8 mouse cellular contexts compared by ENCODE assay signal in the genomic region with DNA sequence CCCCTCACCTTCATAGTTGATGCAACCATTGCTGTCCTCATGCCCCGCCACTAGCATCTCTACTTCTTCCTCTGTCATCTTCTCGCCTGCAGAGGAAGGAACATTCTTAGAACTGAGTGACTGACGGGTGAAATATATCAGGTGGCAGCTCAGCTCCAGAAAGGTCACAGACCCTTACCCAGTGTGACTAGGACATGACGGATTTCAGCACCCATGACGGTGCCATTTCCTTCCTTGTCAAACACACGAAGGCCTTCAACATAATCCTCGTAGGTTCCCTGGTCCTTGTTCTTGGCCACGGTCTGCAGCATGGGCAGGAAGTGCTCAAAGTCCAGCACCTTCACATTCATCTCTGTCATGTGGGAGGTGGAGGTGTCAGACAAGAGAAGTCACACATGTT. TPM values are rescaled to one million over a fixed set of nuclear protein-coding genes. Genes with fewer than 3 reads are reported as not detected.
DNase-seq lines count a peak whose midpoint lies in the region; ATAC-seq and TF ChIP-seq lines count a peak whose summit lies in the region.
"Not testable (repeated sequence)": the region's sequence is repeated elsewhere in the genome, so short reads cannot be mapped to it uniquely, and the experiment has no call there.

No protein-coding gene starts in this region.

- H3K27ac ChIP-seq in bone marrow, adult 2 months (ENCODE audit: control insufficient read depth, insufficient read depth, low read depth, low read length, poor library complexity), result peak overlapping the region; percentile 12; the same call in 1 of the 2 replicates
- H3K27ac ChIP-seq in heart, embryonic 12.5 days (ENCODE audit: poor library complexity, severe bottlenecking), result peak overlapping the region; percentile 97
- H3K27ac ChIP-seq in limb, embryonic 10.5 days, result not testable (repeated sequence)
- H3K27ac ChIP-seq in midbrain, postnatal 0 days (ENCODE audit: low read depth, low read length), result peak overlapping the region; percentile 55; the same call in 1 of the 2 replicates
- peak overlapping the region; percentile 99 for H3K27ac ChIP-seq in stomach, postnatal 0 days (replicated peaks)

- peak; percentile 59 for DNase-seq in induced T-regulatory cell, adult 2 months (ENCODE audit: low read depth)
- DNase-seq in limb, embryonic 10.5 days (ENCODE audit: low spot score); midbrain, postnatal 0 days (ENCODE audit: low spot score); stomach, postnatal 0 days (ENCODE audit: low spot score): not testable (repeated sequence)
- DNase-seq in lung, adult 2 months, result peak; percentile 13

- not testable (repeated sequence) for TF ChIP-seq POLR2A in bone marrow, adult 2 months (IDR thresholded peaks at IDR 0.05; ENCODE audit: borderline replicate concordance, control insufficient read depth, low read depth, low read length)
- 0 out of 2 replicates have a peak, but pooled peaks have one; percentile 5 for TF ChIP-seq POLR2A in lung, adult 2 months (IDR thresholded peaks at IDR 0.05; ENCODE audit: borderline replicate concordance, extremely low read depth, low read depth, low read length)

- peaks cover 57% of the 10 kb centered on the region for H3K36me3 ChIP-seq in erythroblast, embryonic 14.5 days (ENCODE audit: control insufficient read depth)
- peaks cover 54% of the 10 kb centered on the region for H3K36me3 ChIP-seq in heart, embryonic 12.5 days
- H3K36me3 ChIP-seq in limb, embryonic 10.5 days, result peaks cover 54% of the 10 kb centered on the region
- H3K36me3 ChIP-seq in midbrain, postnatal 0 days (ENCODE audit: insufficient read depth, low read length), result peaks cover 38% of the 10 kb centered on the region
- H3K36me3 ChIP-seq in stomach, postnatal 0 days (ENCODE audit: control insufficient read depth, insufficient read depth, low read length), result peaks cover 27% of the 10 kb centered on the region

- H3K9me3 ChIP-seq in erythroblast, embryonic 14.5 days (ENCODE audit: control insufficient read depth, low read length); heart, embryonic 12.5 days (replicated peaks); limb, embryonic 10.5 days (replicated peaks); midbrain, postnatal 0 days (ENCODE audit: low read length); stomach, postnatal 0 days (ENCODE audit: control insufficient read depth, low read length): not testable (repeated sequence)

- H3K27me3 ChIP-seq in erythroblast, embryonic 14.5 days (ENCODE audit: control insufficient read depth); heart, embryonic 12.5 days (replicated peaks); limb, embryonic 10.5 days (ENCODE audit: low read depth, poor library complexity, severe bottlenecking); midbrain, postnatal 0 days (ENCODE audit: insufficient read depth, low read length); stomach, postnatal 0 days (ENCODE audit: control insufficient read depth, insufficient read depth, low read length): not testable (repeated sequence)

- WGBS in bone marrow, adult 2 months, result 22% methylated on average over 8 of the region's 8 CpGs
- 28% methylated on average over 8 of the region's 8 CpGs for WGBS in heart, embryonic 12.5 days
- WGBS in limb, embryonic 10.5 days, result 79% methylated on average over 8 of the region's 8 CpGs
- WGBS in lung, adult 2 months, result 11% methylated on average over 8 of the region's 8 CpGs
- 72% methylated on average over 6 of the region's 8 CpGs for WGBS in midbrain, postnatal 0 days
- 27% methylated on average over 7 of the region's 8 CpGs for WGBS in stomach, postnatal 0 days

- H3K4me3 ChIP-seq in bone marrow, adult 2 months (replicated peaks; ENCODE audit: control insufficient read depth, low read depth, low read length), result peak overlapping the region; percentile 87
- H3K4me3 ChIP-seq in erythroblast, embryonic 14.5 days (replicated peaks), result peak overlapping the region; percentile 88
- H3K4me3 ChIP-seq in heart, embryonic 12.5 days, result peak overlapping the region; percentile 87
- H3K4me3 ChIP-seq in limb, embryonic 10.5 days, result peak overlapping the region; percentile 65
- H3K4me3 ChIP-seq in lung, adult 2 months (replicated peaks; ENCODE audit: extremely low read depth, low read depth, low read length), result peak overlapping the region; percentile 98
- H3K4me3 ChIP-seq in midbrain, postnatal 0 days (ENCODE audit: low read depth, low read length), result peak overlapping the region; percentile 80
- peak overlapping the region; percentile 84 for H3K4me3 ChIP-seq in stomach, postnatal 0 days (ENCODE audit: low read depth, low read length)

- peak overlapping the region; percentile 85 for H3K4me2 ChIP-seq in heart, embryonic 12.5 days
- H3K4me2 ChIP-seq in midbrain, postnatal 0 days (ENCODE audit: low read depth, low read length, poor library complexity, severe bottlenecking), result peak overlapping the region; percentile 71
- H3K4me2 ChIP-seq in stomach, postnatal 0 days (replicated peaks; ENCODE audit: low read depth), result peak overlapping the region; percentile 85

- ATAC-seq in heart, embryonic 12.5 days (ENCODE audit: insufficient number of reproducible peaks, low FRiP score); midbrain, postnatal 0 days (ENCODE audit: low FRiP score); stomach, postnatal 0 days (ENCODE audit: low FRiP score, low TSS enrichment): not testable (repeated sequence)

- not testable (repeated sequence) for TF ChIP-seq CTCF in bone marrow, adult 2 months (IDR thresholded peaks at IDR 0.05; ENCODE audit: control insufficient read depth, insufficient read depth, low read length); lung, adult 2 months (IDR thresholded peaks at IDR 0.05; ENCODE audit: insufficient read depth, low read length); midbrain, postnatal 0 days (IDR thresholded peaks at IDR 0.05); stomach, postnatal 0 days (IDR thresholded peaks at IDR 0.05; ENCODE audit: low read depth)

- not testable (repeated sequence) for H3K4me1 ChIP-seq in bone marrow, adult 2 months (ENCODE audit: control insufficient read depth, insufficient read depth, low read length); stomach, postnatal 0 days (replicated peaks; ENCODE audit: control insufficient read depth, insufficient read depth)
- H3K4me1 ChIP-seq in erythroblast, embryonic 14.5 days (ENCODE audit: control insufficient read depth), result peaks cover 50% of the 10 kb centered on the region
- H3K4me1 ChIP-seq in heart, embryonic 12.5 days (replicated peaks), result peaks cover 53% of the 10 kb centered on the region
- peaks cover 39% of the 10 kb centered on the region for H3K4me1 ChIP-seq in limb, embryonic 10.5 days
- peaks cover 16% of the 10 kb centered on the region for H3K4me1 ChIP-seq in lung, adult 2 months (ENCODE audit: control insufficient read depth, insufficient read depth, low read length)
- peaks cover 16% of the 10 kb centered on the region; the same call in 1 of the 2 replicates for H3K4me1 ChIP-seq in midbrain, postnatal 0 days (ENCODE audit: insufficient read depth, low read length)

- TF ChIP-seq EP300 in stomach, postnatal 0 days (optimal IDR thresholded peaks at IDR 0.05), result not testable (repeated sequence)

- peak overlapping the region; percentile 97 for H3K9ac ChIP-seq in heart, embryonic 12.5 days
- peak overlapping the region; percentile 85 for H3K9ac ChIP-seq in midbrain, postnatal 0 days (replicated peaks; ENCODE audit: low read length, poor library complexity, severe bottlenecking)
- peak overlapping the region; percentile 97 for H3K9ac ChIP-seq in stomach, postnatal 0 days (ENCODE audit: low read length)

RNA-seq across cellular contexts. Expression of a gene that starts 1.9 kb away (rescaled TPM):
- 1,368 and 2,050 TPM in 2 replicates for polyA plus RNA-seq in bone marrow, adult 2 months (2011; ENCODE audit: insufficient read depth, insufficient read length, low replicate concordance, missing spikeins)
- polyA plus RNA-seq in erythroblast, embryonic 14.5 days (2012), result 36.6 and 41.6 TPM in 2 replicates
- 1,237 and 1,275 TPM in 2 replicates for polyA plus RNA-seq in heart, embryonic 12.5 days (2016; fragmentation: Nextera tagmentation; extraction: Ambion mirVana)
- polyA plus RNA-seq in limb, embryonic 10.5 days (2016; fragmentation: Nextera tagmentation; extraction: Ambion mirVana), result 685 and 729 TPM in 2 replicates
- polyA plus RNA-seq in lung, adult 2 months (2012; rRNA removed), result 771 and 1,159 TPM in 2 replicates
- 648 and 715 TPM in 2 replicates for total RNA-seq in midbrain, postnatal 0 days (2014; rRNA removed)
- 946 and 1,057 TPM in 2 replicates for polyA plus RNA-seq in midbrain, postnatal 0 days (2015; fragmentation: Nextera tagmentation; extraction: Ambion mirVana)
- polyA plus RNA-seq in stomach, postnatal 0 days (2015; fragmentation: Nextera tagmentation; extraction: Ambion mirVana), result 2,935 and 3,187 TPM in 2 replicates

RNA-seq across cellular contexts. Expression of a gene that starts 6.4 kb away (rescaled TPM):
- polyA plus RNA-seq in bone marrow, adult 2 months (2011; ENCODE audit: insufficient read depth, insufficient read length, low replicate concordance, missing spikeins), result 0.79 and 2.4 TPM in 2 replicates
- 0.63 and 0.76 TPM in 2 replicates for polyA plus RNA-seq in erythroblast, embryonic 14.5 days (2012)
- polyA plus RNA-seq in heart, embryonic 12.5 days (2016; fragmentation: Nextera tagmentation; extraction: Ambion mirVana), result 3.0 and 4.0 TPM in 2 replicates
- 1.6 and 3.3 TPM in 2 replicates for polyA plus RNA-seq in limb, embryonic 10.5 days (2016; fragmentation: Nextera tagmentation; extraction: Ambion mirVana)
- polyA plus RNA-seq in lung, adult 2 months (2012; rRNA removed), result 1.9 and 2.0 TPM in 2 replicates
- total RNA-seq in midbrain, postnatal 0 days (2014; rRNA removed), result 24.6 and 28.6 TPM in 2 replicates
- 4.9 and 5.4 TPM in 2 replicates for polyA plus RNA-seq in midbrain, postnatal 0 days (2015; fragmentation: Nextera tagmentation; extraction: Ambion mirVana)
- polyA plus RNA-seq in stomach, postnatal 0 days (2015; fragmentation: Nextera tagmentation; extraction: Ambion mirVana), result 2.2 and 2.6 TPM in 2 replicates

RNA-seq across cellular contexts. Expression of a gene that starts 33.0 kb away (rescaled TPM):
- polyA plus RNA-seq in bone marrow, adult 2 months (2011; ENCODE audit: insufficient read depth, insufficient read length, low replicate concordance, missing spikeins), result 45.0 and 74.4 TPM in 2 replicates
- polyA plus RNA-seq in erythroblast, embryonic 14.5 days (2012), result 19.2 and 19.5 TPM in 2 replicates
- 83.3 and 86.9 TPM in 2 replicates for polyA plus RNA-seq in heart, embryonic 12.5 days (2016; fragmentation: Nextera tagmentation; extraction: Ambion mirVana)
- 64.2 and 91.3 TPM in 2 replicates for polyA plus RNA-seq in limb, embryonic 10.5 days (2016; fragmentation: Nextera tagmentation; extraction: Ambion mirVana)
- polyA plus RNA-seq in lung, adult 2 months (2012; rRNA removed), result 99.8 TPM in 2 replicates
- total RNA-seq in midbrain, postnatal 0 days (2014; rRNA removed), result 216 and 233 TPM in 2 replicates
- polyA plus RNA-seq in midbrain, postnatal 0 days (2015; fragmentation: Nextera tagmentation; extraction: Ambion mirVana), result 129 and 143 TPM in 2 replicates
- 21.4 and 26.6 TPM in 2 replicates for polyA plus RNA-seq in stomach, postnatal 0 days (2015; fragmentation: Nextera tagmentation; extraction: Ambion mirVana)

RNA-seq across cellular contexts. Expression of a gene that starts 33.6 kb away (rescaled TPM):
- polyA plus RNA-seq in bone marrow, adult 2 months (2011; ENCODE audit: insufficient read depth, insufficient read length, low replicate concordance, missing spikeins), result 26.2 and 36.1 TPM in 2 replicates
- 2.7 and 2.9 TPM in 2 replicates for polyA plus RNA-seq in erythroblast, embryonic 14.5 days (2012)
- polyA plus RNA-seq in heart, embryonic 12.5 days (2016; fragmentation: Nextera tagmentation; extraction: Ambion mirVana), result 25.0 and 26.5 TPM in 2 replicates
- 7.0 and 8.4 TPM in 2 replicates for polyA plus RNA-seq in limb, embryonic 10.5 days (2016; fragmentation: Nextera tagmentation; extraction: Ambion mirVana)
- polyA plus RNA-seq in lung, adult 2 months (2012; rRNA removed), result 94.9 and 97.2 TPM in 2 replicates
- 16.2 and 16.6 TPM in 2 replicates for total RNA-seq in midbrain, postnatal 0 days (2014; rRNA removed)
- 7.3 and 7.4 TPM in 2 replicates for polyA plus RNA-seq in midbrain, postnatal 0 days (2015; fragmentation: Nextera tagmentation; extraction: Ambion mirVana)
- 15.0 and 15.1 TPM in 2 replicates for polyA plus RNA-seq in stomach, postnatal 0 days (2015; fragmentation: Nextera tagmentation; extraction: Ambion mirVana)

RNA-seq across cellular contexts. Expression of a gene that starts 55.5 kb away (rescaled TPM):
- 7.0 and 9.8 TPM in 2 replicates for polyA plus RNA-seq in bone marrow, adult 2 months (2011; ENCODE audit: insufficient read depth, insufficient read length, low replicate concordance, missing spikeins)
- 1.6 and 1.9 TPM in 2 replicates for polyA plus RNA-seq in erythroblast, embryonic 14.5 days (2012)
- 10.2 and 11.9 TPM in 2 replicates for polyA plus RNA-seq in heart, embryonic 12.5 days (2016; fragmentation: Nextera tagmentation; extraction: Ambion mirVana)
- 14.5 and 15.4 TPM in 2 replicates for polyA plus RNA-seq in limb, embryonic 10.5 days (2016; fragmentation: Nextera tagmentation; extraction: Ambion mirVana)
- 13.2 and 15.1 TPM in 2 replicates for polyA plus RNA-seq in lung, adult 2 months (2012; rRNA removed)
- total RNA-seq in midbrain, postnatal 0 days (2014; rRNA removed), result 20.6 and 30.3 TPM in 2 replicates
- polyA plus RNA-seq in midbrain, postnatal 0 days (2015; fragmentation: Nextera tagmentation; extraction: Ambion mirVana), result 12.0 and 12.5 TPM in 2 replicates
- polyA plus RNA-seq in stomach, postnatal 0 days (2015; fragmentation: Nextera tagmentation; extraction: Ambion mirVana), result 7.8 and 8.5 TPM in 2 replicates

Comparison
In these comparisons a context has a peak if more than half of its experiments do, and no peak if none do; other contexts are left out.
1. RNA of a gene that starts 1.9 kb away (polyA plus RNA-seq): 2,935 to 3,187 TPM in stomach, postnatal 0 days, 1,368 to 2,050 TPM in bone marrow, adult 2 months, 1,237 to 1,275 TPM in heart, embryonic 12.5 days, 771 to 1,159 TPM in lung, adult 2 months, 946 to 1,057 TPM in midbrain, postnatal 0 days and 685 to 729 TPM in limb, embryonic 10.5 days; 36.6 to 41.6 TPM in erythroblast, embryonic 14.5 days; every median in the first group is over 10 times any median in the second.
2. Peak in every context shown above with its lines, with median percentiles within 50 percentile points of each other: H3K4me3 ChIP-seq, H3K4me2 ChIP-seq and H3K9ac ChIP-seq.